16 mouse cellular contexts compared by ENCODE assay signal in the genomic region with DNA sequence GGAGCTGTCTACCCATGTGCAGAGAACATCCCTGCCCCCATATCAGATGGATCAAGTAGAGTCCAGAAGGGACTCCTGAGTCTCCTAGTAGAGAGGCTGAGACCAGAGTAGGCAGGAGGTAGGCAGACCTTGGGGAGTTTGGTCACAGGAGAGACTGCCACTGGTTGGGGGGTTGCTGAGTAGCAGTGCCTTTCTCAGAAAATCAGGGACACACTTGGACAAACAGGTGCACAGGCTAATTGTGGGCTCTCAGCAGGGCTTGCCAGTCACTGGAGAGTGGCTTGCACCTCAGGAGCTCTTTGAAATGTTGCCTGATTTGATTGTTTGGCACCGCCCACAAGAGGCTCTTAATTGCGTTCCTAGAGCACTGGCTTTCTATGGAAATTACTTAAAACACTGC.
DNase-seq lines count a peak whose midpoint lies in the region; ATAC-seq and TF ChIP-seq lines count a peak whose summit lies in the region.
"Had no signal": no experiment of that assay in that cellular context is flagged by ENCODE, and none has a peak within 500 bp of the region (broad histone marks: within the 10 kb centered on the region; RNA-seq: fewer than 3 reads in every experiment).

No protein-coding gene starts in this region.

- H3K9ac ChIP-seq in hindbrain, embryonic 16.5 days (ENCODE audit: low read depth, low read length): no peak overlapping the region
- no peak overlapping the region for H3K9ac ChIP-seq in hindbrain, postnatal 0 days (replicated peaks; ENCODE audit: low read length)
- H3K9ac ChIP-seq in forebrain, embryonic 13.5 days: no peak overlapping the region
- H3K9ac ChIP-seq: liver, embryonic 13.5 days had no signal

- H3K27me3 ChIP-seq in hindbrain, embryonic 16.5 days (replicated peaks; ENCODE audit: control insufficient read depth, insufficient read depth, low read length): no peaks in the 10 kb centered on the region
- H3K27me3 ChIP-seq in hindbrain, postnatal 0 days (ENCODE audit: insufficient read depth, low read length): no peaks in the 10 kb centered on the region
- H3K27me3 ChIP-seq in forebrain, embryonic 13.5 days: no peaks in the 10 kb centered on the region
- H3K27me3 ChIP-seq: liver, embryonic 13.5 days had no signal

- 56% methylated on average over 2 of the region's 2 CpGs for WGBS in hindbrain, embryonic 16.5 days
- 24% methylated on average over 2 of the region's 2 CpGs for WGBS in hindbrain, postnatal 0 days
- 7% methylated on average over 2 of the region's 2 CpGs for WGBS in forebrain, embryonic 13.5 days

- no peaks in the 10 kb centered on the region for H3K9me3 ChIP-seq in hindbrain, embryonic 16.5 days (ENCODE audit: control insufficient read depth, low read length)
- H3K9me3 ChIP-seq in hindbrain, postnatal 0 days (ENCODE audit: low read length): no peaks in the 10 kb centered on the region
- H3K9me3 ChIP-seq in forebrain, embryonic 13.5 days (replicated peaks): no peaks in the 10 kb centered on the region
- H3K9me3 ChIP-seq: liver, embryonic 13.5 days had no signal

- H3K4me3 ChIP-seq in hindbrain, embryonic 16.5 days (ENCODE audit: low read length): no peak overlapping the region
- no peak overlapping the region for H3K4me3 ChIP-seq in hindbrain, postnatal 0 days (ENCODE audit: low read length)
- H3K4me3 ChIP-seq in forebrain, embryonic 13.5 days: no peak overlapping the region
- H3K4me3 ChIP-seq: liver, embryonic 13.5 days had no signal

- H3K4me2 ChIP-seq in hindbrain, embryonic 16.5 days (ENCODE audit: low read length): no peak overlapping the region
- H3K4me2 ChIP-seq in hindbrain, postnatal 0 days (ENCODE audit: low read depth, low read length): no peak overlapping the region
- no peak overlapping the region for H3K4me2 ChIP-seq in forebrain, embryonic 13.5 days
- H3K4me2 ChIP-seq: liver, embryonic 13.5 days had no signal

- H3K27ac ChIP-seq in hindbrain, embryonic 16.5 days (ENCODE audit: low read depth, low read length): no peak overlapping the region
- no peak overlapping the region for H3K27ac ChIP-seq in hindbrain, postnatal 0 days
- H3K27ac ChIP-seq in forebrain, embryonic 13.5 days: no peak overlapping the region
- H3K27ac ChIP-seq: liver, embryonic 13.5 days; stomach, postnatal 0 days had no signal

- TF ChIP-seq CTCF in hindbrain, postnatal 0 days (IDR thresholded peaks at IDR 0.05; ENCODE audit: low read depth): no peak
- TF ChIP-seq CTCF in brain, embryonic 14.5 days (IDR thresholded peaks at IDR 0.05; ENCODE audit: borderline replicate concordance, extremely low read depth, insufficient read depth, insufficient read length): no peak

- H3K4me1 ChIP-seq in hindbrain, embryonic 16.5 days (ENCODE audit: control insufficient read depth, insufficient read depth, low read depth, low read length): 0 out of 2 replicates have a peak, but pooled peaks cover 3% of the 10 kb centered on the region
- no peaks in the 10 kb centered on the region for H3K4me1 ChIP-seq in hindbrain, postnatal 0 days (ENCODE audit: insufficient read depth, low read length)
- H3K4me1 ChIP-seq in forebrain, embryonic 13.5 days: peaks cover 14% of the 10 kb centered on the region
- H3K4me1 ChIP-seq: liver, embryonic 13.5 days had no signal

- no peak for TF ChIP-seq POLR2A in brain, embryonic 14.5 days (IDR thresholded peaks at IDR 0.05; ENCODE audit: borderline replicate concordance, extremely low read depth, insufficient read depth, insufficient read length, poor library complexity, severe bottlenecking)

- ATAC-seq in hindbrain, embryonic 16.5 days: 0 out of 2 replicates have a peak, but pooled peaks have one; percentile 24
- no peak for ATAC-seq in hindbrain, postnatal 0 days
- peak; percentile 82 for ATAC-seq in forebrain, embryonic 13.5 days
- ATAC-seq: inflammation-experienced regulatory T-cells, adult 6 months; lung, postnatal 0 days had no signal

- DNase-seq in hindbrain, postnatal 0 days (ENCODE audit: low spot score): no peak
- peak; percentile 89 for DNase-seq in brain, embryonic 14.5 days (ENCODE audit: low read depth)
- peak; percentile 50 for DNase-seq in cerebellum, adult 9-11 months
- DNase-seq in urinary bladder, postnatal 10 days (ENCODE audit: low spot score): no peak
- DNase-seq in frontal cortex, postnatal 14 days (ENCODE audit: low spot score in 2 of 2): no peak
- DNase-seq in kidney, postnatal 4 days: no peak
- DNase-seq: adrenal gland, adult 8-10 months; B cell, adult 2 months; heart, adult 18-20 months; liver, embryonic 13.5 days; spleen, adult 18-20 months had no signal

- H3K36me3 ChIP-seq in hindbrain, embryonic 16.5 days (ENCODE audit: control insufficient read depth, insufficient read depth, low read length): no peaks in the 10 kb centered on the region
- no peaks in the 10 kb centered on the region for H3K36me3 ChIP-seq in hindbrain, postnatal 0 days (ENCODE audit: insufficient read depth, low read length)
- no peaks in the 10 kb centered on the region for H3K36me3 ChIP-seq in forebrain, embryonic 13.5 days (ENCODE audit: poor library complexity, severe bottlenecking)
- H3K36me3 ChIP-seq: liver, embryonic 13.5 days had no signal

Comparison
In these comparisons a context has a peak if more than half of its experiments do, and no peak if none do; other contexts are left out.
1. DNase-seq: peak in brain, embryonic 14.5 days (single experiment) and cerebellum, adult 9-11 months (single experiment); none in hindbrain, postnatal 0 days (single experiment), urinary bladder, postnatal 10 days (single experiment), frontal cortex, postnatal 14 days (0 of 2) and kidney, postnatal 4 days (0 of 2).